Mouse (Mus musculus) C2C12 (cell line): ENCODE results near the gene Hoxd13.

Experiments used
- CTCF ChIP-seq: IDR thresholded peaks from one replicate; pipeline ENCODE4 v1.5.1; 2011; ENCODE audit not compliant: control insufficient read depth, insufficient read depth, insufficient read length
- FOSL1 ChIP-seq: IDR thresholded peaks from one replicate; pipeline ENCODE4 v1.8.0; 2011; ENCODE audit warnings: mild to moderate bottlenecking, low read length; ENCODE audit not compliant: poor library complexity, insufficient read depth, severe bottlenecking
- USF1 ChIP-seq: IDR thresholded peaks from one replicate; pipeline ENCODE4 v1.6.1; 2011; ENCODE audit warnings: low read depth, mild to moderate bottlenecking, control low read depth, moderate library complexity

DNA sequence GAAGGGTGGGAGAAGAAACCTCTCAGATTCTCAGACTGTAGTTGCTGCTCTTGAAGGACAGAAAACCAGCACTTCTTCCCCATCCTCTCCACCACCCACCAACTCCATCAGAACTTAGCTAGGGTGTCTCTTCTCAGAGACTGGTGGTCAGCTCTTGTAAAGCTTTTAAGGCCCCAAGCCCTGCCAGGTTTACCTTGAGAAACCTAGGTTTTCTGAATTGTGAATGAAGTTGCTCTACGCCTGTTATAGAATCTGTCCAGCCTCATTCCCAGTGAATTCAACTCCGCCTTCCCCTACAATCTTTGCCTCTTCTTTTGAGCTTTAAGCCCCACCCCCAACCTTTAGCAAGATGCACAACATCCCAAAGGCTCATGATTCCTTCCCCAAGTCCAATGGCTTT lies 9.0 kb downstream of the Hoxd13 start:
- no peak for TF ChIP-seq CTCF
- no peak for TF ChIP-seq FOSL1
- no peak for TF ChIP-seq USF1
